Mouse (Mus musculus) neural tube, embryonic 12.5 days (tissue): ENCODE measurements around the gene Arhgap35. TPM values are rescaled to one million over a fixed set of nuclear protein-coding genes. Genes with fewer than 3 reads are reported as not detected.
A peak's percentile ranks its signal among the peaks of the same experiment; 100 is the strongest.
"Not testable (repeated sequence)": the region's sequence is repeated elsewhere in the genome, so short reads cannot be mapped to it uniquely, and the experiment has no call there.

Experiments used
- ATAC-seq: fragments of 200-750 bp; cut with Nextera tagmentation; 2 replicates; pipeline ENCODE4 v1.8.0; 2017; ENCODE audit warnings: low read depth, mild to moderate bottlenecking, moderate TSS enrichment, moderate library complexity; ENCODE audit not compliant: low FRiP score
- H3K27ac ChIP-seq: fragments of 300-500 bp; sonication (generic); 2 replicates; pipeline ENCODE4 v1.5.1; 2016
- H3K27me3 ChIP-seq: fragments of 300-500 bp; sonication (generic); replicated peaks from 2 replicates; pipeline ENCODE4 v1.6.1; 2016; ENCODE audit warnings: mild to moderate bottlenecking
- H3K36me3 ChIP-seq: fragments of 300-500 bp; sonication (generic); 2 replicates; pipeline ENCODE4 v1.6.1; 2016; ENCODE audit warnings: mild to moderate bottlenecking
- H3K4me1 ChIP-seq: fragments of 300-500 bp; sonication (generic); 2 replicates; pipeline ENCODE4 v1.6.1; 2016
- H3K4me2 ChIP-seq: fragments of 300-500 bp; sonication (generic); replicated peaks from 2 replicates; pipeline ENCODE4 v1.6.1; 2016; ENCODE audit warnings: mild to moderate bottlenecking
- H3K4me3 ChIP-seq: fragments of 300-500 bp; sonication (generic); 2 replicates; pipeline ENCODE4 v1.5.1; 2016
- H3K9ac ChIP-seq: fragments of 300-500 bp; sonication (generic); 2 replicates; pipeline ENCODE4 v1.6.1; 2016; ENCODE audit warnings: mild to moderate bottlenecking
- H3K9me3 ChIP-seq: fragments of 300-500 bp; sonication (generic); 2 replicates; pipeline ENCODE4 v1.6.1; 2016; ENCODE audit warnings: mild to moderate bottlenecking
- WGBS: fragments of 180-500 bp; shearing (Covaris S2); methylation state at CpG from one replicate; pipeline ENCODE4 v1.1.7; 2016; 5-methylcytosine and 5-hydroxymethylcytosine counted together
- polyA plus RNA-seq: library from polyadenylated mRNA; unstranded; fragments of >200 nt; fragmentation: Nextera tagmentation; extraction: Ambion mirVana; gene quantifications from 2 replicates; pipeline ENCODE4 v1.2.1, GENCODE M21; 2016

Arhgap35 gene
- polyA plus RNA-seq, 1 experiment from 2014 or later, result 36.8 TPM

DNA sequence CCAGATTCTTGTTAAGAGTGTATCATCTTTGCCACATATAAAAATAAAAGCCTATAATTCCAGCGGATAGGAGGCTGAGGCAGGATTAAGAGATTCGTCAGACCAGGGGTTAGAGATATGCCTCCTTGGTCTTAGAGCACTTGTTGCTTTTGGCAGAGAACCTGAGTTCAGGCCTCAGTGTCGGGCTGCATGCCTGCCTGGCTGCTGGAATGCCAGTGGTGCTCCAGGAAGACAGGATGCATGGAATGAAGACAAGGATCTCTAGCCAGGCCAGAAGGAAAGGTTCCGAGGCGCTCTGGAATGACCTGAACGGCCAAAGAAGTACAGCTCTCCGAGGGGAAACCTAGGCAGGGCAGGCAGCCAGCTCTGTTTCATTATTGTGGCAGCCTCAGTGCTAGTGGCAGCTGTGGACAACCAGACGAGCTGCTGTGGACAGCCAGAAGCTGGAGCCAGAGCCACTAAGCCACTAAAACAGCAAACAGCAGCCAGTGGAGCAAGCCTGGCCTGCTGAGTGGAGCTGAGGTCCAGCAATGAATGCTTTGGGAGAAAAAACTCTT lies 6.4 kb upstream of the Arhgap35 start:
- H3K9ac ChIP-seq, result no peak overlapping the region
- WGBS, result 84% methylated on average over 8 of the region's 8 CpGs
- H3K4me3 ChIP-seq, result no peak overlapping the region
- peaks cover 7% of the 10 kb centered on the region for H3K4me1 ChIP-seq
- no peak overlapping the region for H3K4me2 ChIP-seq
- no peaks in the 10 kb centered on the region for H3K36me3 ChIP-seq
- no peaks in the 10 kb centered on the region for H3K9me3 ChIP-seq
- no peak for ATAC-seq
- no peaks in the 10 kb centered on the region for H3K27me3 ChIP-seq
- H3K27ac ChIP-seq, result no peak overlapping the region

- Histone ChIP-seq H3K9ac (no peak overlapping the region), H3K27ac (no peak overlapping the region), H3K4me3 (peak overlapping the region; percentile 9; the same call in 1 of the 2 replicates), H3K4me1 (peaks cover 13% of the 10 kb centered on the region), H3K4me2 (peak overlapping the region; percentile 53), H3K36me3 (no peaks in the 10 kb centered on the region), H3K9me3 (no peaks in the 10 kb centered on the region), H3K27me3 (no peaks in the 10 kb centered on the region)
- no peak for ATAC-seq
- 3% methylated on average over 30 of the region's 30 CpGs for WGBS
These were observed 3.9 kb upstream of the Arhgap35 start for GRCm38 (mm10) chr7:16618661-16619211.

GRCm38 (mm10) chr7:16617045-16617444 lies 2.3 kb upstream of the Arhgap35 start:
- Histone ChIP-seq H3K27ac (no peak overlapping the region), H3K27me3 (no peaks in the 10 kb centered on the region), H3K4me1 (peaks cover 27% of the 10 kb centered on the region), H3K9ac (no peak overlapping the region), H3K4me3 (no peak overlapping the region), H3K9me3 (no peaks in the 10 kb centered on the region), H3K4me2 (no peak overlapping the region), H3K36me3 (no peaks in the 10 kb centered on the region)
- WGBS, result 26% methylated on average over 2 of the region's 2 CpGs
- ATAC-seq, result no peak

DNA sequence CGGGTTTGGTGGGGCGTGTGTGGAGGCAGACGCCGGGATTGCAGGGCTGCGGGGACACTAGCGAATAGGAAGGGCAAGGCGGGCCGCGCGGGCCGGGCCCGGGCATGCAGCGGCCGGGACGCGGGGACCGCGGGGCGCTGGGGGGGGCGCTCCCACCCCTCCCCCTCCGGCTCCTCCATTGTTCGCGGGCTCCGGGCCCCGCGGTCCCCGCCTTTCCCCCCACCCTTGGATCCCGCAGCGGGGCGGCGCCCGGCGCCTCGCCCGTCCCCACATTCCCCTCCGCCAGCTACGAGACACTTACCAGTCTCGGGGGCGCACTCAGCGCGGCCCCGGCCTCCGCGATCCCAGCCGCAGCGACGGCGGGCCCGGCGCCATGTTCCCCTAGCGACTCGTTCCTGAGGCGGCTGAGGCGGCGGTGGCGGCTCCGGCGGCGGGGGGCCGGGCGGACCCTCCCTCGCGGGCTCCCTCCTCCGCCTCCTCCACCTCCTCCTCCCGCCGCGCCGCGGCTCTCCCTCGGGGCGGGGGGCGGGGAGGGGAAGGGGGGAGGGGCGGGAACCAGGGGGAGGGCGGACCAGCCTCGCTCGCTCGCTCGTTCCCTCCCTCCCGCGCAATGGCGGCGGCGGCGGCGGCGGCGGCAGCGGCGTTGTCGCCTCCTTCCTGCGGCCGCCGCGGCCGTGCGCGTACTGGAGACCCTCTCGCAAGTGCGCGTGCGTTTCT lies 464 bp downstream of the Arhgap35 start:
- no peaks in the 10 kb centered on the region for H3K9me3 ChIP-seq
- under 1% methylated on average over 63 of the region's 101 CpGs for WGBS
- no peaks in the 10 kb centered on the region for H3K36me3 ChIP-seq
- ATAC-seq, result peak; percentile 32
- peak overlapping the region; percentile 100 for H3K27ac ChIP-seq
- H3K4me2 ChIP-seq, result peak overlapping the region; percentile 97
- no peaks in the 10 kb centered on the region for H3K27me3 ChIP-seq
- H3K4me1 ChIP-seq, result peaks cover 48% of the 10 kb centered on the region
- peak overlapping the region; percentile 93 for H3K4me3 ChIP-seq
- peak overlapping the region; percentile 99 for H3K9ac ChIP-seq

DNA sequence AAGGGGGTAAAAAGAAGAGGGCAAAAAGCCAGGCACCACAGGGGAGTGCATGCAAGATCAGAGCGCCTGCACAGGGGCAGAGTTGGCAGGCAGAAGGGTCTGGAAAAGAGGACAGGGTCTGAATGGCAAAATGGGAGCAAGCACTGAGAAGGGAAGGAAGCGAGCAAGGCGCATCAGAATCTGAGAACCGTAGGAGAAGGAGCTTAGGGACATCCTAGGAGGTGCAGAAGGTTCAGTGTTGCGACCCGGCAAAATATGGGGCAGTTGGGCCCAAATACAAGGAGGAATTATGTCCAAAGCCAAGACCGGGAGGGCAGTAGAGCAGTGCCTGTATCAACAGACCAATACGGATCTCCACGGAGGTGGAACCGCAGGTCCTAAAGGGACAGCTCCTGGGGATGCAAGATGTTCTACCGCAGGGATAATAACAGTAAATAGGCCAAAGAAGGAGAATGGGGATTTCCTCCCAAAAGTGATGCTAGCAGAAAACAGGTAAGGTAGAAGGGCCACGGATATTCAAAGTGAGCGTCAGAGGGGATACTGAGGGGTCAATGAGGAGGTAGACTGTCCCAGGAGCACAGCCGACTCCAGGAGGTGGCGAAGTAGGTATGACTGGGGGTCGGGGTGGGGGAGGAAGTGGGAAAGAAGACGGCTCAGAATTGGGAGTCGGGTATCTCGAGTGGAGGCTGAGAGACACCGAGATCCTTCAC lies 1.2 kb downstream of the Arhgap35 start:
- no peaks in the 10 kb centered on the region for H3K36me3 ChIP-seq
- peaks cover 44% of the 10 kb centered on the region for H3K4me1 ChIP-seq
- peak overlapping the region; percentile 100 for H3K27ac ChIP-seq
- peak overlapping the region; percentile 97 for H3K4me2 ChIP-seq
- WGBS, result under 1% methylated on average over 20 of the region's 20 CpGs
- H3K4me3 ChIP-seq, result peak overlapping the region; percentile 93
- no peaks in the 10 kb centered on the region for H3K27me3 ChIP-seq
- H3K9ac ChIP-seq, result peak overlapping the region; percentile 99
- no peak for ATAC-seq
- H3K9me3 ChIP-seq, result no peaks in the 10 kb centered on the region

GRCm38 (mm10) chr7:16610345-16610744 lies 4.4 kb downstream of the Arhgap35 start:
- peak overlapping the region; percentile 97; the same call in 1 of the 2 replicates for H3K4me2 ChIP-seq
- H3K4me3 ChIP-seq, result no peak overlapping the region
- ATAC-seq, result no peak
- no peaks in the 10 kb centered on the region for H3K9me3 ChIP-seq
- H3K4me1 ChIP-seq, result peaks cover 35% of the 10 kb centered on the region
- no peak overlapping the region for H3K9ac ChIP-seq
- H3K27me3 ChIP-seq, result no peaks in the 10 kb centered on the region
- no peaks in the 10 kb centered on the region; the same call in 1 of the 2 replicates for H3K36me3 ChIP-seq
- no peak overlapping the region for H3K27ac ChIP-seq
- 89% methylated on average over 2 of the region's 2 CpGs for WGBS

DNA sequence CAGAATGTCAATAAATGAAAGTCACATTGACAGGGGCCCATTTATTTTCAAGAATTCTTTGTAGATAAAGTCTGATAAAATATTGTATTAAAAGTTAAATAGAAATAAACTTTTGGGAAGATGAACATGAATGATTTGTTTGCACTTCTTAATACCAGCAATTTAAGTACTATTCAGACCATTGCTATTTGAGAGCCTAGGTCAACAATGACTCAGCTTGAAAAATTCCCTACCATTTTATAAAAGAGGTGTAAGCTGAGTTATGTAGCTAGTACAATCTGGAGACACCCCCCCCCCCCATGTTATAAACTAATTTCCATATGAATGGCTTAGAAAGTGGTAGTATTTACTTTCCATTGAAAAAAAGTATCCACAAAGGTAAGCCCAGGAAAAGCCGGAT lies 5.8 kb downstream of the Arhgap35 start:
- ATAC-seq, result no peak

GRCm38 (mm10) chr7:16608046-16608445 lies 6.7 kb downstream of the Arhgap35 start:
- H3K4me1 ChIP-seq, result peaks cover 31% of the 10 kb centered on the region
- H3K9me3 ChIP-seq, result no peaks in the 10 kb centered on the region
- 98% methylated on average over 1 of the region's 1 CpGs for WGBS
- H3K9ac ChIP-seq, result no peak overlapping the region
- H3K36me3 ChIP-seq, result peaks cover 4% of the 10 kb centered on the region; the same call in 1 of the 2 replicates
- no peak overlapping the region for H3K27ac ChIP-seq
- H3K4me2 ChIP-seq, result no peak overlapping the region
- no peak overlapping the region for H3K4me3 ChIP-seq
- ATAC-seq, result no peak
- H3K27me3 ChIP-seq, result no peaks in the 10 kb centered on the region

More for the DNA sequence above, 5.8 kb downstream of the Arhgap35 start:
- no peaks in the 10 kb centered on the region for H3K27me3 ChIP-seq
- no peak overlapping the region for H3K4me3 ChIP-seq
- H3K4me2 ChIP-seq, result no peak overlapping the region
- H3K9me3 ChIP-seq, result no peaks in the 10 kb centered on the region
- H3K4me1 ChIP-seq, result peaks cover 35% of the 10 kb centered on the region
- peaks cover 2% of the 10 kb centered on the region; the same call in 1 of the 2 replicates for H3K36me3 ChIP-seq
- H3K9ac ChIP-seq, result no peak overlapping the region
- H3K27ac ChIP-seq, result no peak overlapping the region
- WGBS, result 88% methylated on average over 1 of the region's 1 CpGs

GRCm38 (mm10) chr7:16606808-16607207 lies 8.0 kb downstream of the Arhgap35 start:
- not testable (repeated sequence) for H3K27me3 ChIP-seq, H3K4me3 ChIP-seq, H3K4me2 ChIP-seq, H3K27ac ChIP-seq, ATAC-seq, H3K9ac ChIP-seq, H3K36me3 ChIP-seq, H3K9me3 ChIP-seq
- 92% methylated on average over 4 of the region's 4 CpGs for WGBS
- peaks cover 19% of the 10 kb centered on the region for H3K4me1 ChIP-seq

DNA sequence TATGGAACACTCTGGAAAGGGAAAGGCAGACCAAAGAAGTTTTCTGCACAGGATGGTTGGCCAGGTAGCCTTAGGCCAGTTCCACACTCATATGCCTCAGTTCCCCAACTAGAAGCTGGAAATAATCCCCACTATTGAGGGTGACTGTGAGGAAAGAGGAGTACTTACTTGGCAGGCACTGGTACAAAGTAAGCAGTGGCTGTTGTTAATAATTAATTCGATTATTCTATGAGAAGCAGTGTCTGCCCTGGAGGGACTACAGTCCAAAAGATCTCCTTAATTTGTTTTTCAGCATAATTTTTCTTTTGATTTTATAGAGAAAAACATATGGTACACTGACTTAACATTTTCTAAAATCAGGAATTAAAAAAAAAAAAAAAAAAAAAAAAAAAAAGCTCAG lies 10.7 kb downstream of the Arhgap35 start:
- Histone ChIP-seq H3K4me2 (no peak overlapping the region), H3K9ac (no peak overlapping the region), H3K4me3 (no peak overlapping the region), H3K27ac (no peak overlapping the region), H3K4me1 (no peaks in the 10 kb centered on the region; the same call in 1 of the 2 replicates), H3K27me3 (no peaks in the 10 kb centered on the region), H3K9me3 (no peaks in the 10 kb centered on the region), H3K36me3 (peaks cover 4% of the 10 kb centered on the region; the same call in 1 of the 2 replicates)
- ATAC-seq, result no peak
- WGBS, result 93% methylated on average over 1 of the region's 1 CpGs

- no peak overlapping the region for H3K4me3 ChIP-seq
- H3K27me3 ChIP-seq, result no peaks in the 10 kb centered on the region
- no peak for ATAC-seq
- no peak overlapping the region for H3K4me2 ChIP-seq
- no peaks in the 10 kb centered on the region for H3K9me3 ChIP-seq
- no peak overlapping the region for H3K9ac ChIP-seq
- H3K36me3 ChIP-seq, result peaks cover 4% of the 10 kb centered on the region; the same call in 1 of the 2 replicates
- no peaks in the 10 kb centered on the region; the same call in 1 of the 2 replicates for H3K4me1 ChIP-seq
- no peak overlapping the region for H3K27ac ChIP-seq
- WGBS, result 82% methylated on average over 4 of the region's 4 CpGs
These were observed 13.1 kb downstream of the Arhgap35 start for GRCm38 (mm10) chr7:16601683-16602102.

GRCm38 (mm10) chr7:16599006-16599405 lies 15.8 kb downstream of the Arhgap35 start:
- Histone ChIP-seq H3K4me3 (no peak overlapping the region), H3K27ac (no peak overlapping the region), H3K4me2 (no peak overlapping the region), H3K36me3 (peaks cover 11% of the 10 kb centered on the region; the same call in 1 of the 2 replicates), H3K4me1 (no peaks in the 10 kb centered on the region; the same call in 1 of the 2 replicates), H3K27me3 (no peaks in the 10 kb centered on the region), H3K9me3 (no peaks in the 10 kb centered on the region), H3K9ac (no peak overlapping the region)
- no peak for ATAC-seq
- whole genome bisulfite sequencing, result 87% methylated on average over 2 of the region's 2 CpGs
